In genomic region chr11:24146437-24146836, GRCm38 (mm10) we compare ENCODE assay signal across 19 mouse cellular contexts.
DNase-seq lines count a peak whose midpoint lies in the region; ATAC-seq and TF ChIP-seq lines count a peak whose summit lies in the region.
"Had no signal": no experiment of that assay in that cellular context is flagged by ENCODE, and none has a peak within 500 bp of the region (broad histone marks: within the 10 kb centered on the region; RNA-seq: fewer than 3 reads in every experiment).

No protein-coding gene starts in this region.

- 38% methylated on average over 1 of the region's 1 CpGs for WGBS in limb, embryonic 13.5 days
- 83% methylated on average over 1 of the region's 1 CpGs for WGBS in limb, embryonic 10.5 days
- WGBS in intestine, embryonic 16.5 days, result 62% methylated on average over 1 of the region's 1 CpGs
- WGBS in liver, postnatal 0 days (ENCODE audit: insufficient replicate concordance), result 67% methylated on average over 1 of the region's 1 CpGs
- WGBS in forebrain, embryonic 15.5 days, result 94% methylated on average over 1 of the region's 1 CpGs
- 87% methylated on average over 1 of the region's 1 CpGs for WGBS in forebrain, embryonic 16.5 days

- no peak overlapping the region for H3K4me2 ChIP-seq in limb, embryonic 13.5 days (replicated peaks)
- peak overlapping the region; percentile 11; the same call in 1 of the 2 replicates for H3K4me2 ChIP-seq in intestine, embryonic 16.5 days (ENCODE audit: low read depth, low read length)
- 0 out of 2 replicates have a peak overlapping the region, but pooled peaks have one; percentile 10 for H3K4me2 ChIP-seq in liver, postnatal 0 days (ENCODE audit: low read depth, low read length)
- H3K4me2 ChIP-seq in forebrain, embryonic 15.5 days (replicated peaks), result no peak overlapping the region
- H3K4me2 ChIP-seq in forebrain, embryonic 16.5 days (ENCODE audit: low read length), result no peak overlapping the region
- H3K4me2 ChIP-seq: heart, embryonic 13.5 days; hindbrain, embryonic 14.5 days; limb, embryonic 12.5 days had no signal

- no peaks in the 10 kb centered on the region for H3K9me3 ChIP-seq in limb, embryonic 13.5 days
- no peaks in the 10 kb centered on the region for H3K9me3 ChIP-seq in limb, embryonic 10.5 days (replicated peaks)
- H3K9me3 ChIP-seq in intestine, embryonic 16.5 days (ENCODE audit: control insufficient read depth, low read length), result no peaks in the 10 kb centered on the region
- no peaks in the 10 kb centered on the region for H3K9me3 ChIP-seq in liver, postnatal 0 days (ENCODE audit: low read length)
- H3K9me3 ChIP-seq in forebrain, embryonic 15.5 days, result no peaks in the 10 kb centered on the region
- H3K9me3 ChIP-seq in forebrain, embryonic 16.5 days (ENCODE audit: control insufficient read depth, low read length), result no peaks in the 10 kb centered on the region
- H3K9me3 ChIP-seq: heart, embryonic 13.5 days; limb, embryonic 12.5 days had no signal

- no peaks in the 10 kb centered on the region for H3K27me3 ChIP-seq in limb, embryonic 13.5 days
- no peaks in the 10 kb centered on the region for H3K27me3 ChIP-seq in limb, embryonic 10.5 days (ENCODE audit: low read depth, poor library complexity, severe bottlenecking)
- no peaks in the 10 kb centered on the region for H3K27me3 ChIP-seq in intestine, embryonic 16.5 days (replicated peaks; ENCODE audit: control insufficient read depth, insufficient read depth, low read length)
- no peaks in the 10 kb centered on the region for H3K27me3 ChIP-seq in liver, postnatal 0 days (ENCODE audit: insufficient read depth, low read length)
- no peaks in the 10 kb centered on the region for H3K27me3 ChIP-seq in forebrain, embryonic 15.5 days
- H3K27me3 ChIP-seq in forebrain, embryonic 16.5 days (replicated peaks; ENCODE audit: control insufficient read depth, insufficient read depth, low read length), result no peaks in the 10 kb centered on the region
- H3K27me3 ChIP-seq: heart, embryonic 13.5 days; limb, embryonic 12.5 days had no signal

- H3K36me3 ChIP-seq in limb, embryonic 13.5 days, result peaks cover 18% of the 10 kb centered on the region; the same call in 1 of the 2 replicates
- peaks cover 38% of the 10 kb centered on the region for H3K36me3 ChIP-seq in limb, embryonic 10.5 days
- no peaks in the 10 kb centered on the region for H3K36me3 ChIP-seq in intestine, embryonic 16.5 days (ENCODE audit: control insufficient read depth, insufficient read depth, low read length)
- no peaks in the 10 kb centered on the region for H3K36me3 ChIP-seq in liver, postnatal 0 days (replicated peaks; ENCODE audit: insufficient read depth, low read length)
- H3K36me3 ChIP-seq in forebrain, embryonic 15.5 days, result peaks cover 7% of the 10 kb centered on the region; the same call in 1 of the 2 replicates
- H3K36me3 ChIP-seq in forebrain, embryonic 16.5 days (ENCODE audit: control insufficient read depth, insufficient read depth), result peaks cover 2% of the 10 kb centered on the region; the same call in 1 of the 2 replicates

- no peak for TF ChIP-seq EP300 in liver, postnatal 0 days (IDR thresholded peaks at IDR 0.05; ENCODE audit: low read depth)

- DNase-seq in limb, embryonic 10.5 days (ENCODE audit: low spot score), result no peak
- no peak for DNase-seq in liver, postnatal 0 days
- DNase-seq: adrenal gland, postnatal 14 days; cerebellum, adult 11-12 months; forebrain, postnatal 0 days; heart, postnatal 10 days; layer of hippocampus, postnatal 36 days; lung, postnatal 4 days; midbrain, embryonic 14.5 days; thymus, postnatal 14 days had no signal

- peak overlapping the region; percentile 34; the same call in 1 of the 2 replicates for H3K27ac ChIP-seq in limb, embryonic 13.5 days
- no peak overlapping the region for H3K27ac ChIP-seq in limb, embryonic 10.5 days
- H3K27ac ChIP-seq in cortical plate, adult 2 months (ENCODE audit: insufficient read depth, low read length), result peak overlapping the region; percentile 14; the same call in 1 of the 2 replicates
- H3K27ac ChIP-seq in intestine, embryonic 16.5 days (ENCODE audit: low read length), result peak overlapping the region; percentile 87
- H3K27ac ChIP-seq in liver, postnatal 0 days (ENCODE audit: low read depth), result peak overlapping the region; percentile 41
- H3K27ac ChIP-seq in forebrain, embryonic 15.5 days (replicated peaks), result no peak overlapping the region
- H3K27ac ChIP-seq in forebrain, embryonic 16.5 days (ENCODE audit: low read length), result no peak overlapping the region
- H3K27ac ChIP-seq: heart, embryonic 13.5 days; hindbrain, embryonic 14.5 days had no signal

- no peak for TF ChIP-seq CTCF in cortical plate, adult 2 months (IDR thresholded peaks at IDR 0.05; ENCODE audit: extremely low read depth, insufficient read depth, low read length)
- TF ChIP-seq CTCF in liver, postnatal 0 days (IDR thresholded peaks at IDR 0.05; ENCODE audit: low read depth), result no peak

- H3K9ac ChIP-seq in limb, embryonic 13.5 days, result no peak overlapping the region
- no peak overlapping the region for H3K9ac ChIP-seq in intestine, embryonic 16.5 days (ENCODE audit: low read depth, low read length)
- H3K9ac ChIP-seq in liver, postnatal 0 days (replicated peaks), result no peak overlapping the region
- no peak overlapping the region for H3K9ac ChIP-seq in forebrain, embryonic 15.5 days (replicated peaks)
- no peak overlapping the region for H3K9ac ChIP-seq in forebrain, embryonic 16.5 days (replicated peaks; ENCODE audit: low read depth, low read length)
- H3K9ac ChIP-seq: forebrain, postnatal 0 days; heart, embryonic 13.5 days; hindbrain, embryonic 14.5 days; limb, embryonic 12.5 days had no signal

- no peak overlapping the region for H3K4me3 ChIP-seq in limb, embryonic 13.5 days
- H3K4me3 ChIP-seq in limb, embryonic 10.5 days, result no peak overlapping the region
- H3K4me3 ChIP-seq in cortical plate, adult 2 months (ENCODE audit: insufficient read depth, low read length), result no peak overlapping the region
- no peak overlapping the region for H3K4me3 ChIP-seq in intestine, embryonic 16.5 days (ENCODE audit: low read length)
- H3K4me3 ChIP-seq in liver, postnatal 0 days (ENCODE audit: low read depth, low read length), result no peak overlapping the region
- H3K4me3 ChIP-seq in forebrain, embryonic 15.5 days, result no peak overlapping the region
- H3K4me3 ChIP-seq in forebrain, embryonic 16.5 days (replicated peaks; ENCODE audit: low read length), result no peak overlapping the region
- H3K4me3 ChIP-seq: heart, embryonic 13.5 days; limb, embryonic 12.5 days had no signal

- peaks cover 71% of the 10 kb centered on the region for H3K4me1 ChIP-seq in limb, embryonic 13.5 days
- H3K4me1 ChIP-seq in limb, embryonic 10.5 days, result peaks cover 79% of the 10 kb centered on the region
- H3K4me1 ChIP-seq in cortical plate, adult 2 months (ENCODE audit: control insufficient read depth, insufficient read depth, low read length), result peaks cover 18% of the 10 kb centered on the region
- H3K4me1 ChIP-seq in intestine, embryonic 16.5 days (ENCODE audit: control insufficient read depth, insufficient read depth, low read length), result peaks cover 24% of the 10 kb centered on the region
- H3K4me1 ChIP-seq in liver, postnatal 0 days (ENCODE audit: insufficient read depth), result peaks cover 28% of the 10 kb centered on the region
- peaks cover 67% of the 10 kb centered on the region for H3K4me1 ChIP-seq in forebrain, embryonic 15.5 days
- H3K4me1 ChIP-seq in forebrain, embryonic 16.5 days (replicated peaks; ENCODE audit: control insufficient read depth, insufficient read depth, low read length), result peaks cover 40% of the 10 kb centered on the region

- ATAC-seq in limb, embryonic 13.5 days (ENCODE audit: low FRiP score, low read depth), result no peak
- peak; percentile 94 for ATAC-seq in intestine, embryonic 16.5 days
- ATAC-seq in liver, postnatal 0 days, result peak; percentile 40; the same call in 1 of the 2 replicates
- no peak for ATAC-seq in forebrain, embryonic 15.5 days (replicated peaks)
- no peak for ATAC-seq in forebrain, embryonic 16.5 days
- ATAC-seq: CD4-positive, CD25-positive, alpha-beta regulatory T cell, adult 4 months; forebrain, postnatal 0 days had no signal

- no peak for TF ChIP-seq POLR2A in cortical plate, adult 2 months (IDR thresholded peaks at IDR 0.05; ENCODE audit: extremely low read depth, insufficient read depth, low read length)

Comparison
In these comparisons a context has a peak if more than half of its experiments do, and no peak if none do; other contexts are left out.
1. H3K27ac ChIP-seq: peak in limb, embryonic 13.5 days (single experiment), cortical plate, adult 2 months (single experiment), intestine, embryonic 16.5 days (single experiment) and liver, postnatal 0 days (single experiment); none in limb, embryonic 10.5 days (single experiment), forebrain, embryonic 15.5 days (single experiment) and forebrain, embryonic 16.5 days (single experiment).
2. ATAC-seq: peak in intestine, embryonic 16.5 days (single experiment) and liver, postnatal 0 days (single experiment); none in limb, embryonic 13.5 days (single experiment), forebrain, embryonic 15.5 days (single experiment) and forebrain, embryonic 16.5 days (single experiment).
3. H3K4me2 ChIP-seq: peak in intestine, embryonic 16.5 days (single experiment) and liver, postnatal 0 days (single experiment); none in limb, embryonic 13.5 days (single experiment), forebrain, embryonic 15.5 days (single experiment) and forebrain, embryonic 16.5 days (single experiment).